Mouse (Mus musculus) adrenal gland, postnatal 10 days (tissue): ENCODE data around the gene Frem2. TPM values are rescaled to one million over a fixed set of nuclear protein-coding genes. Genes with fewer than 3 reads are reported as not detected.

Experiments used
- DNase-seq: peaks from one replicate; pipeline ENCODE4 v3.0.0; 2021; ENCODE audit warnings: mixed read lengths
- total RNA-seq, 2 experiments: library from RNA; stranded (reverse); gene quantifications; 2 replicates each; pipeline ENCODE4 v1.2.3; 2021

The Frem2 gene
- total RNA-seq, 2 experiments from 2014 or later = 1.4 to 2.3 TPM

GRCm38 (mm10) chr3:53466481-53466880 is 190.7 kb downstream of the Frem2 start:
- DNase-seq = no peak

GRCm38 (mm10) chr3:53465330-53465729 is 191.8 kb downstream of the Frem2 start:
- DNase-seq = no peak

- no peak for DNase-seq
These were observed 192.9 kb downstream of the Frem2 start for GRCm38 (mm10) chr3:53464146-53464698.

Other genes with a start within 250 kb of the Frem2 start
- 10 to 100 TPM; 11.0 to 12.4 TPM for gene Nhlrc3, start 194.0 kb downstream of the Frem2 start, total RNA-seq
- 10 to 100 TPM; 17.2 to 26.9 TPM for gene Proser1, start 193.7 kb downstream of the Frem2 start, total RNA-seq
- not detected for gene Stoml3, start 168.7 kb downstream of the Frem2 start, total RNA-seq
- not detected for gene Gm10985, start 187.7 kb upstream of the Frem2 start, total RNA-seq
- 10 to 100 TPM; 62.1 to 66.0 TPM for gene Ufm1, start 206.5 kb upstream of the Frem2 start, total RNA-seq